Mouse (Mus musculus) ovary, postnatal 14 days (tissue): ENCODE measurements around the gene Vmn2r89.
"Not testable (repeated sequence)": the region's sequence is repeated elsewhere in the genome, so short reads cannot be mapped to it uniquely, and the experiment has no call there.

Experiments
- DNase-seq: peaks from one replicate; pipeline ENCODE4 v3.0.0; 2022; ENCODE audit warnings: low spot score

Gene Vmn2r89

GRCm38 (mm10) chr14:51451557-51451956 lies at the start of gene Vmn2r89:
Gene Vmn2r89 (plus strand): TSS chr14:51451857.
- DNase-seq = not testable (repeated sequence)

- no peak for DNase-seq
Observed at GRCm38 (mm10) chr14:51410520-51410919, 41.1 kb upstream of the Vmn2r89 start, which contains the start of gene Vmn2r88. Gene Vmn2r88 (plus strand): TSS chr14:51410820.

- no peak for DNase-seq
Observed at GRCm38 (mm10) chr14:51423885-51424284, 27.8 kb upstream of the Vmn2r89 start.

GRCm38 (mm10) chr14:51430138-51430537 lies 21.5 kb upstream of the Vmn2r89 start:
- not testable (repeated sequence) for DNase-seq

- DNase-seq = no peak
Observed at GRCm38 (mm10) chr14:51434546-51434945, 17.1 kb upstream of the Vmn2r89 start.

- DNase-seq = no peak
Observed at GRCm38 (mm10) chr14:51435020-51435419, 16.6 kb upstream of the Vmn2r89 start.

GRCm38 (mm10) chr14:51438955-51439354 lies 12.7 kb upstream of the Vmn2r89 start:
- DNase-seq = no peak

GRCm38 (mm10) chr14:51480278-51480677 lies 28.6 kb downstream of the Vmn2r89 start:
- not testable (repeated sequence) for DNase-seq

- DNase-seq = not testable (repeated sequence)
Observed at GRCm38 (mm10) chr14:51481332-51482015, 29.8 kb downstream of the Vmn2r89 start.

- no peak for DNase-seq
Observed at GRCm38 (mm10) chr14:51482051-51482715, 30.5 kb downstream of the Vmn2r89 start.

GRCm38 (mm10) chr14:51482971-51483381 lies 31.3 kb downstream of the Vmn2r89 start:
- DNase-seq = not testable (repeated sequence)

GRCm38 (mm10) chr14:51483671-51484070 lies 32.0 kb downstream of the Vmn2r89 start:
- DNase-seq = no peak

- no peak for DNase-seq
Observed at GRCm38 (mm10) chr14:51486111-51486510, 34.5 kb downstream of the Vmn2r89 start.

- DNase-seq = no peak
Observed at GRCm38 (mm10) chr14:51495781-51496180, 44.1 kb downstream of the Vmn2r89 start.

- no peak for DNase-seq
Observed at GRCm38 (mm10) chr14:51496955-51497354, 45.3 kb downstream of the Vmn2r89 start.

- DNase-seq = no peak
Observed at GRCm38 (mm10) chr14:51497958-51498357, 46.3 kb downstream of the Vmn2r89 start.

GRCm38 (mm10) chr14:51499707-51500275 lies 48.1 kb downstream of the Vmn2r89 start:
- DNase-seq = no peak

- DNase-seq = no peak
Observed at GRCm38 (mm10) chr14:51500461-51500860, 48.8 kb downstream of the Vmn2r89 start.

GRCm38 (mm10) chr14:51507416-51507815 lies 55.8 kb downstream of the Vmn2r89 start:
- no peak for DNase-seq
